Mouse (Mus musculus) testis, adult 2 months (tissue): ENCODE measurements at regions not wholly inside any gene's neighbourhood (a gene's known extent, or its start where the extent isn't known, plus 50 kb on each side); places are given as distances from the start of the nearest gene placed in this dataset.
"Not testable (repeated sequence)": the region's sequence is repeated elsewhere in the genome, so short reads cannot be mapped to it uniquely, and the experiment has no call there.

Source experiments
- CTCF ChIP-seq: fragments of 200-500 bp; IDR thresholded peaks from 2 replicates; pipeline ENCODE4 v1.5.1; 2012; ENCODE audit warnings: low read depth, mild to moderate bottlenecking, inconsistent platforms, low read length, moderate library complexity; ENCODE audit not compliant: control insufficient read depth, insufficient read depth, insufficient replicate concordance
- POLR2A ChIP-seq: fragments of 200-500 bp; IDR thresholded peaks from 2 replicates; pipeline ENCODE4 v1.6.1; 2012; ENCODE audit warnings: low read depth, mild to moderate bottlenecking, inconsistent platforms, low read length, moderate library complexity; ENCODE audit not compliant: control insufficient read depth

DNA sequence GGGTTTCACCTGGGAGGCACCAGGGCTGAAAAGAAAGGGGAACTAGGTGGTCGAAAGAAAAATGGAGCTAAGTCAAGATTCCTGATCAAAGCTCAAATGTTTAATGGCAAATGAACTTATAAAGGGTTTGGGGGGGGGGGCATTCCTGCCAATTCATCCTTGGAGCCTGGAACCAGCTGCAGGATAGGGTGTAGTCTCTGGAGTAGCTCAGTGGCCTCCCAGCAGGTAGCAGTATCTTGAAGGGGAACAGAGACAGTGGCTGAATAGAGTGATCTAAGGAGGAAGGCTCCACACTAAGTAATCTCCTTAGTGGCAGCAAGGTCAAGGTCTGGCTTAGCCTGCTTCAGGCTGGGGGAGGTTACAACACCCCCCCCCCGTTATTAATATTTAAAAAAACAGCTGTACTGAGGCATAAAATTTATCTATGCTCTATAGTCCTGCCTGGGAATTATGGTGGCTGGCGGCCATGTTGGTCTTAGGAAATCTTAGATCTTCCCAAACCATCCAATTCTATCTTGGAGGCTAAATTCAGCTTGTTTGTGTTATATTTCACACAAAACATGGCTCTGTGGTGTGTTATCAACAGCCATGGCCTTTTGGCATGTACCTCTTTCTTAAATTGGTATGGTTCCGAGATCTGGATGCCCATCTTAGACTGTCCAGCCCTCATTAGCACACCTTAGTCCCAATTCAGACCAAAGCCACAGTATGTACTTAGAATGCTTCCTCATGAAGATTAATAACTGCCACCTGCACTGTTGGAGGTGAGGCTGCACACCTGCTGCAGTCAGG is 528.7 kb upstream of the Kcnd2 start:
- TF ChIP-seq POLR2A, CTCF: not testable (repeated sequence)
